Mouse (Mus musculus) MEL (cell line): ENCODE results near the gene Polr2e. TPM values are rescaled to one million over a fixed set of nuclear protein-coding genes. Genes with fewer than 3 reads are reported as not detected.
A peak's percentile ranks its signal among the peaks of the same experiment; 100 is the strongest.

ENCODE experiments used
- DNase-seq: peaks from one replicate; pipeline ENCODE4 v3.0.0; 2011; ENCODE audit warnings: low read depth, low spot score
- H3K27ac ChIP-seq: 2 replicates; pipeline ENCODE4 v1.5.1; 2012; ENCODE audit warnings: low read depth, mild to moderate bottlenecking, control low read depth, low read length, moderate library complexity; ENCODE audit not compliant: control insufficient read depth
- H3K27me3 ChIP-seq, 2 experiments: fragments of 150-350 bp in 1 of 2; sonication (generic) in 1 of 2; 2 replicates each; pipeline ENCODE4 v1.6.1; 2012; ENCODE audit warnings: low read length in 2 of 2, mild to moderate bottlenecking in 2 of 2, improper control_type of control experiment in 1 of 2, moderate library complexity in 1 of 2; ENCODE audit not compliant: insufficient read depth in 2 of 2, control insufficient read depth in 1 of 2
- H3K36me3 ChIP-seq, 2 experiments: 2 replicates each; pipeline ENCODE4 v1.6.1; 2012 to 2014; ENCODE audit warnings: low read length in 2 of 2, improper control_type of control experiment in 1 of 2, inconsistent platforms in 1 of 2, mild to moderate bottlenecking in 1 of 2; ENCODE audit not compliant: insufficient read depth in 2 of 2, control insufficient read depth in 1 of 2
- H3K4me1 ChIP-seq, 2 experiments: fragments of 150-350 bp in 1 of 2; sonication (generic) in 1 of 2; 2 replicates each; pipeline ENCODE4 v1.6.1; 2012; ENCODE audit warnings: low read length in 2 of 2, improper control_type of control experiment in 1 of 2, mild to moderate bottlenecking in 1 of 2; ENCODE audit not compliant: insufficient read depth in 2 of 2, control insufficient read depth in 1 of 2
- H3K4me3 ChIP-seq, 2 experiments: fragments of 150-350 bp in 1 of 2; sonication (generic) in 1 of 2; 2 replicates each; pipeline ENCODE4 v1.5.1; 2012; ENCODE audit warnings: low read depth in 2 of 2, low read length in 2 of 2, mild to moderate bottlenecking in 2 of 2, moderate library complexity in 2 of 2, control low read depth in 1 of 2, improper control_type of control experiment in 1 of 2; ENCODE audit not compliant: control insufficient read depth in 1 of 2, insufficient read depth in 1 of 2
- H3K79me2 ChIP-seq: 2 replicates; pipeline ENCODE4 v1.6.1; 2012; ENCODE audit warnings: mild to moderate bottlenecking, low read length, moderate library complexity; ENCODE audit not compliant: control insufficient read depth, poor library complexity, insufficient read depth
- H3K9ac ChIP-seq: 2 replicates; pipeline ENCODE4 v1.6.1; 2012; ENCODE audit warnings: low read depth, mild to moderate bottlenecking, control low read depth, low read length, moderate library complexity; ENCODE audit not compliant: control insufficient read depth, poor library complexity, severe bottlenecking
- H3K9me3 ChIP-seq: fragments of 150-350 bp; sonication (generic); replicated peaks from 2 replicates; pipeline ENCODE4 v1.6.1; 2012; ENCODE audit warnings: mild to moderate bottlenecking, low read length, improper control_type of control experiment, moderate library complexity; ENCODE audit not compliant: insufficient read depth
- CHD2 ChIP-seq: IDR thresholded peaks from 2 replicates; pipeline ENCODE4 v1.6.1; 2011; ENCODE audit warnings: low read length, improper control_type of control experiment
- CTCF ChIP-seq, 3 experiments: IDR thresholded peaks in 2 of 3; conservative IDR thresholded peaks in 1 of 3; 2 replicates each; pipeline ENCODE4 v1.5.1; 2011 to 2012; ENCODE audit warnings: low read length in 3 of 3, low read depth in 2 of 3, mild to moderate bottlenecking in 2 of 3, improper control_type of control experiment in 1 of 3, inconsistent platforms in 1 of 3, mixed read lengths in 1 of 3, moderate library complexity in 1 of 3; ENCODE audit not compliant: control insufficient read depth in 1 of 3, insufficient read depth in 1 of 3, poor library complexity in 1 of 3, severe bottlenecking in 1 of 3
- EP300 ChIP-seq, 2 experiments: IDR thresholded peaks; 2 replicates each; pipeline ENCODE4 v1.6.1; 2011; ENCODE audit warnings: improper control_type of control experiment in 2 of 2, low read length in 2 of 2, low read depth in 1 of 2, mild to moderate bottlenecking in 1 of 2
- ETS1 ChIP-seq: IDR thresholded peaks from 2 replicates; pipeline ENCODE4 v1.6.1; 2012; ENCODE audit warnings: low read depth, mild to moderate bottlenecking, inconsistent platforms, low read length, improper control_type of control experiment, moderate library complexity
- GABPA ChIP-seq: IDR thresholded peaks from 2 replicates; pipeline ENCODE4 v1.6.1; 2012; ENCODE audit warnings: low read depth, mild to moderate bottlenecking, inconsistent platforms, low read length, improper control_type of control experiment, moderate library complexity
- GATA1 ChIP-seq: IDR thresholded peaks from 2 replicates; pipeline ENCODE4 v1.6.1; 2011; ENCODE audit warnings: low read depth, low read length, improper control_type of control experiment
- MAX ChIP-seq: IDR thresholded peaks from 2 replicates; pipeline ENCODE4 v1.6.1; 2011; ENCODE audit warnings: low read length, improper control_type of control experiment
- MAZ ChIP-seq: IDR thresholded peaks from 2 replicates; pipeline ENCODE4 v1.6.1; 2012; ENCODE audit warnings: low read depth, mild to moderate bottlenecking, inconsistent platforms, low read length, improper control_type of control experiment
- MEF2A ChIP-seq: IDR thresholded peaks from 2 replicates; pipeline ENCODE4 v1.6.1; 2014; ENCODE audit warnings: low read depth, mild to moderate bottlenecking, inconsistent platforms, low read length, improper control_type of control experiment; ENCODE audit not compliant: poor library complexity, insufficient replicate concordance, severe bottlenecking; ENCODE audit errors: extremely low read depth
- MXI1 ChIP-seq: IDR thresholded peaks from 2 replicates; pipeline ENCODE4 v1.6.1; 2011; ENCODE audit warnings: mild to moderate bottlenecking, low read depth, low read length, improper control_type of control experiment
- MYC ChIP-seq: IDR thresholded peaks from 2 replicates; pipeline ENCODE4 v1.6.1; 2011; ENCODE audit warnings: low read depth, mild to moderate bottlenecking, low read length, improper control_type of control experiment, moderate library complexity
- POLR2A ChIP-seq, 2 experiments: IDR thresholded peaks; 2 replicates each; pipeline ENCODE4 v1.6.1; 2011 to 2012; ENCODE audit warnings: low read length in 2 of 2, mild to moderate bottlenecking in 2 of 2, control low read depth in 1 of 2, improper control_type of control experiment in 1 of 2, low read depth in 1 of 2, moderate library complexity in 1 of 2; ENCODE audit not compliant: control insufficient read depth in 1 of 2, insufficient read depth in 1 of 2, poor library complexity in 1 of 2
- POLR2AphosphoS2 ChIP-seq: IDR thresholded peaks from 2 replicates; pipeline ENCODE4 v1.6.1; 2011; ENCODE audit warnings: low read length, improper control_type of control experiment
- RAD21 ChIP-seq: IDR thresholded peaks from 2 replicates; pipeline ENCODE4 v1.6.1; 2011; ENCODE audit warnings: mild to moderate bottlenecking, low read depth, low read length, improper control_type of control experiment
- SIN3A ChIP-seq: IDR thresholded peaks from 2 replicates; pipeline ENCODE4 v1.6.1; 2012; ENCODE audit warnings: low read length, improper control_type of control experiment, inconsistent platforms
- SMC3 ChIP-seq: IDR thresholded peaks from 2 replicates; pipeline ENCODE4 v1.6.1; 2011; ENCODE audit warnings: low read depth, low read length, improper control_type of control experiment
- TAL1 ChIP-seq: IDR thresholded peaks from 2 replicates; pipeline ENCODE4 v1.6.1; 2012; ENCODE audit warnings: mild to moderate bottlenecking, inconsistent platforms, low read length, moderate library complexity, mixed read lengths
- TCF12 ChIP-seq: IDR thresholded peaks from 2 replicates; pipeline ENCODE4 v1.6.1; 2014; ENCODE audit warnings: low read depth, mild to moderate bottlenecking, inconsistent platforms, low read length, improper control_type of control experiment, moderate library complexity
- ZC3H11A ChIP-seq: IDR thresholded peaks from 2 replicates; pipeline ENCODE4 v1.6.1; 2012; ENCODE audit warnings: low read depth, mild to moderate bottlenecking, inconsistent platforms, low read length, improper control_type of control experiment
- ZNF384 ChIP-seq: IDR thresholded peaks from 2 replicates; pipeline ENCODE4 v1.6.1; 2012; ENCODE audit warnings: low read depth, mild to moderate bottlenecking, inconsistent platforms, low read length, improper control_type of control experiment
- polyA plus RNA-seq, 2 experiments: library from polyadenylated mRNA; stranded (reverse) in 1 of 2; unstranded in 1 of 2; fragments of >175 nt in 1 of 2; fragments of >200 nt in 1 of 2; gene quantifications; 2 replicates each; pipeline versions ENCODE4 v1.2.1 to v1.2.4; 2012; ENCODE audit warnings: low replicate concordance in 2 of 2, low read depth in 1 of 2; ENCODE audit not compliant: insufficient read length in 2 of 2, insufficient read depth in 1 of 2, missing spikeins in 1 of 2
- total RNA-seq: library from RNA; depleted of rRNA; stranded (reverse); fragments of 300-350 nt; gene quantifications from 2 replicates; pipeline ENCODE4 v1.2.3, GENCODE M21; 2012

The Polr2e gene
- total and polyA plus RNA-seq, 3 experiments = 169 to 279 (median 258) TPM

DNA sequence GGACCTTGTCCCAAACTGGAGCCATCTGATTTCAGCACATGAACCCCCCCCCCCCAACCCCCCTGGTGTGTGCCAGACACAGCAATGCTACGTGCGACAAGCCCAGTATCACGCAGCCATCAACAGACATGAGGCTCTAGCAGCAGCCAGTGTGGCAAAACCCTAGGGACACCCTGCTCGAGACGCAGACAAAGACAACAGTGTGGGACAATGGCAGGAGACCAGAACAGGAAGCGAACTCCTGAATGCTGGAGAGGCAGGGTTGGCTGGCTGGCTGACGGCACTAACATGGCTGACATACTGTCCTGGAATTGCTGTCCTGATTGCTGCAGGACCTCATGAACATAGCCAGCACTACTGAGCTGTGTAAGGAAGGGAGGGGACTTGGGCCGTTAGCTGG is 4.4 kb downstream of the Polr2e start:
- H3K27me3 ChIP-seq = no peaks in the 10 kb centered on the region
- H3K36me3 ChIP-seq = peaks cover 0 to 29% of the 10 kb centered on the region in 2 experiments; a peak in 3 of 4 replicates
- no peak overlapping the region for H3K4me3 ChIP-seq
- peaks cover 19% of the 10 kb centered on the region for H3K79me2 ChIP-seq
- TF ChIP-seq MAZ (no peak), POLR2A (IDR thresholded peaks at IDR 0.05; ENCODE audit: control insufficient read depth in 1 of 2, insufficient read depth in 1 of 2, low read depth in 1 of 2, low read length in 2 of 2, poor library complexity in 1 of 2) (no peak), ZNF384 (no peak), ZC3H11A (no peak)
- no peak for DNase-seq
- H3K9ac ChIP-seq = no peak overlapping the region
- H3K9me3 ChIP-seq = no peaks in the 10 kb centered on the region
- peaks cover 7 to 40% of the 10 kb centered on the region in 2 experiments; a peak in 3 of 4 replicates for H3K4me1 ChIP-seq
- H3K27ac ChIP-seq = no peak overlapping the region

DNA sequence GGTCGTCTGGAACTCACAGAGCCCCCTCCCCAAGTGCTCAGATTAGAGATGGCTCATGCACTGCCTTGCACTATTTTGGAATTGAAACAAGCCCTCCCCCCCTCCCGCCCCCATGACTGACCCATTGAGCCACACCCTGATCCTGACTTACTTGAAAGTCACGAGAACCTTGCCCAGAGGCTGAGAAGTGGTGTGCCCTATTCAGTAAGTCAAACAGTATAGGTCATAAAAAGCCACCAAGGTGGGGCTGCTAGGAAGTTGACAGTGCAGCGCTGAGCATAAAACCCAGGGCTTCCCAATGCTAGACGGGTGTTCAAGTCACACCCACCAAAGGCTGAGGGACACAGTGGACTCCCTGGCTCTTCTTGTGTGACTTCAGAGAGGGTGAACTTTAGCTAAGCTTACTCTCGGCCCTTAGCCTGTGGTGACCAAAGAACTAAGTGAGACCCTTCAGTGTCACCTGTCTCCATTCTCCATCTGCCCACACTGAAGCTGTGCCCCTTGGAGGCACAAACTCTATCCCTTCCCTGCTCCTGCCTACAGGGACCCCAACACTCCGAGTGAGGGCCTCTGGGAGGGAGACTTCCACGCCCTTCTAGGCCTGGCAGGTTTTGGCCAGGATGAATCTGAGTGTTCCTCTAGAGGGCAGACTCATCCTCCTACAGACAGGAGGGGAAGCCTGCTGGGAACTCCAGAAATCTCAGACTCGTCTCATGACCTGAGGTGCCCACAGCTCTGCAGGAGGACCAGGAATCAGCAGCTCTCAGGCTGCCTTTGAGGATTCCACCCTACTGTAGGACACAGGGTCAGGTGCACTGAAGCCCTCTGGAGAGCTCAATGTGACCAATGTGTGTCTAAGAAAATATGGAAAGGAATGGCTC is 5.8 kb downstream of the Polr2e start:
- TF ChIP-seq POLR2AphosphoS2 (peak; percentile 63; the same call in 1 of the 2 replicates), POLR2A (IDR thresholded peaks at IDR 0.05; ENCODE audit: control insufficient read depth in 1 of 2, insufficient read depth in 1 of 2, low read depth in 1 of 2, low read length in 2 of 2, poor library complexity in 1 of 2) (peak in 1 of 2 experiments; percentile 35; a peak in 1 of 4 replicates), EP300 (IDR thresholded peaks at IDR 0.05; ENCODE audit: low read depth in 1 of 2, low read length in 2 of 2) (no peak), MAZ (0 out of 2 replicates have a peak, but pooled peaks have one; percentile 35), CTCF (IDR thresholded peaks at IDR 0.05 in 2 of 3, conservative IDR thresholded peaks at IDR 0.05 in 1 of 3; ENCODE audit: control insufficient read depth in 1 of 3, insufficient read depth in 1 of 3, low read depth in 2 of 3, low read length in 3 of 3, poor library complexity in 1 of 3, severe bottlenecking in 1 of 3) (peak in 2 of 3 experiments; percentile 51 to 54; a peak in 5 of 6 replicates), RAD21 (peak; percentile 26; the same call in 1 of the 2 replicates), SMC3 (peak; percentile 30), GATA1 (no peak)
- Histone ChIP-seq H3K4me3 (0 out of 4 replicates have a peak overlapping the region, but pooled peaks of 1 of the 2 experiments have one; percentile 5), H3K9me3 (no peaks in the 10 kb centered on the region), H3K27ac (peak overlapping the region; percentile 95), H3K36me3 (peaks cover 0 to 26% of the 10 kb centered on the region in 2 experiments; a peak in 3 of 4 replicates), H3K9ac (peak overlapping the region; percentile 58), H3K4me1 (peaks cover 7 to 36% of the 10 kb centered on the region in 2 experiments; a peak in 3 of 4 replicates), H3K79me2 (peaks cover 11% of the 10 kb centered on the region), H3K27me3 (no peaks in the 10 kb centered on the region)
- peak; percentile 57 for DNase-seq

DNA sequence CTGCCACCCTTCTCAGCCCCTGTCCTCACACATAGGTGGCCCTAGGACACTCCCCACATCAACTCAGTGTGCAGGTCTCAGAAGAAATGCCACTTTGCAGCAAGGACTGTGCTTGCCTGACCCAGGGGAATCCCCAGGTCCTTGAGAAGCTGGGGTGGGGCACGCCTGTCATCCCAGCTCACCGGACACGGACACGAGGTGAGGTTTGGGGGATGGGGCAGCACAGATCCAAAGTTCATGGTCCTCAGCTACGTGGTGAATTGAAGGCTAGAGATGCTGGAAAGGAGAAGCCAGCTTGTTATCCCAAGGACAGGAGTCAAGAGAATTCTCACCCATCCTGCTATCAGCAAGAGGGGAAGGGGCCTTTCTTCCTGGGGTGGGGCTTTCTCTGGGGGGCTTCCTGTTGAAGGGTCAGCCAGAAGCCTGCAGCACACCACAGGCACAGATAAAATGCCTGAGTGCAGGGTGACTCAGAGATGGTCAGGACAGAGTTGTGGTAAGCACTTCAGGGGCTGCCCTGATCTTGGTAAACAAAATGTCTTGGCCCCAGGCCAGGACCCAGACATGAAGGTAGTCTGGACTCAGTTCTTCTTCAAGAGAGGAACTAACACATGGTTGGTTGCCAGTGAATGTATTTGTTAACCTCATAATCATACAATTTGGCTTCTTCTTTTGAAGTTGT is 6.7 kb downstream of the Polr2e start:
- H3K79me2 ChIP-seq = peaks cover 3% of the 10 kb centered on the region; the same call in 1 of the 2 replicates
- H3K4me3 ChIP-seq = no peak overlapping the region
- H3K9ac ChIP-seq = peak overlapping the region; percentile 44
- H3K4me1 ChIP-seq = peaks cover 7 to 35% of the 10 kb centered on the region in 2 experiments; a peak in 3 of 4 replicates
- peak; percentile 94 for DNase-seq
- no peaks in the 10 kb centered on the region for H3K9me3 ChIP-seq
- H3K27ac ChIP-seq = peak overlapping the region; percentile 95
- no peaks in the 10 kb centered on the region for H3K27me3 ChIP-seq
- H3K36me3 ChIP-seq = peaks cover 0 to 26% of the 10 kb centered on the region in 2 experiments; a peak in 3 of 4 replicates
- TF ChIP-seq MXI1 (peak; percentile 69), GABPA (no peak), SMC3 (no peak), MAX (peak; percentile 67; the same call in 1 of the 2 replicates), SIN3A (peak; percentile 69; the same call in 1 of the 2 replicates), MEF2A (no peak), TCF12 (peak; percentile 87), ETS1 (peak; percentile 85), EP300 (IDR thresholded peaks at IDR 0.05; ENCODE audit: low read depth in 1 of 2, low read length in 2 of 2) (peak; percentile 90 to 93), TAL1 (peak; percentile 87), POLR2A (IDR thresholded peaks at IDR 0.05; ENCODE audit: control insufficient read depth in 1 of 2, insufficient read depth in 1 of 2, low read depth in 1 of 2, low read length in 2 of 2, poor library complexity in 1 of 2) (no peak; a peak in 1 of 4 replicates), MYC (peak; percentile 85), CHD2 (no peak), GATA1 (peak; percentile 81)
